Mouse (Mus musculus) MEL (cell line): ENCODE data around the gene Arhgap44. TPM values are rescaled to one million over a fixed set of nuclear protein-coding genes. Genes with fewer than 3 reads are reported as not detected.
A peak's percentile ranks its signal among the peaks of the same experiment; 100 is the strongest.

ENCODE experiments used
- DNase-seq: peaks from one replicate; pipeline ENCODE4 v3.0.0; 2011; ENCODE audit warnings: low read depth, low spot score
- H3K27ac ChIP-seq: 2 replicates; pipeline ENCODE4 v1.5.1; 2012; ENCODE audit warnings: low read depth, mild to moderate bottlenecking, control low read depth, low read length, moderate library complexity; ENCODE audit not compliant: control insufficient read depth
- H3K27me3 ChIP-seq, 2 experiments: fragments of 150-350 bp in 1 of 2; sonication (generic) in 1 of 2; 2 replicates each; pipeline ENCODE4 v1.6.1; 2012; ENCODE audit warnings: low read length in 2 of 2, mild to moderate bottlenecking in 2 of 2, improper control_type of control experiment in 1 of 2, moderate library complexity in 1 of 2; ENCODE audit not compliant: insufficient read depth in 2 of 2, control insufficient read depth in 1 of 2
- H3K36me3 ChIP-seq, 2 experiments: 2 replicates each; pipeline ENCODE4 v1.6.1; 2012 to 2014; ENCODE audit warnings: low read length in 2 of 2, improper control_type of control experiment in 1 of 2, inconsistent platforms in 1 of 2, mild to moderate bottlenecking in 1 of 2; ENCODE audit not compliant: insufficient read depth in 2 of 2, control insufficient read depth in 1 of 2
- H3K4me1 ChIP-seq, 2 experiments: fragments of 150-350 bp in 1 of 2; sonication (generic) in 1 of 2; 2 replicates each; pipeline ENCODE4 v1.6.1; 2012; ENCODE audit warnings: low read length in 2 of 2, improper control_type of control experiment in 1 of 2, mild to moderate bottlenecking in 1 of 2; ENCODE audit not compliant: insufficient read depth in 2 of 2, control insufficient read depth in 1 of 2
- H3K4me3 ChIP-seq, 2 experiments: fragments of 150-350 bp in 1 of 2; sonication (generic) in 1 of 2; 2 replicates each; pipeline ENCODE4 v1.5.1; 2012; ENCODE audit warnings: low read depth in 2 of 2, low read length in 2 of 2, mild to moderate bottlenecking in 2 of 2, moderate library complexity in 2 of 2, control low read depth in 1 of 2, improper control_type of control experiment in 1 of 2; ENCODE audit not compliant: control insufficient read depth in 1 of 2, insufficient read depth in 1 of 2
- H3K79me2 ChIP-seq: 2 replicates; pipeline ENCODE4 v1.6.1; 2012; ENCODE audit warnings: mild to moderate bottlenecking, low read length, moderate library complexity; ENCODE audit not compliant: control insufficient read depth, poor library complexity, insufficient read depth
- H3K9ac ChIP-seq: 2 replicates; pipeline ENCODE4 v1.6.1; 2012; ENCODE audit warnings: low read depth, mild to moderate bottlenecking, control low read depth, low read length, moderate library complexity; ENCODE audit not compliant: control insufficient read depth, poor library complexity, severe bottlenecking
- H3K9me3 ChIP-seq: fragments of 150-350 bp; sonication (generic); replicated peaks from 2 replicates; pipeline ENCODE4 v1.6.1; 2012; ENCODE audit warnings: mild to moderate bottlenecking, low read length, improper control_type of control experiment, moderate library complexity; ENCODE audit not compliant: insufficient read depth
- CHD1 ChIP-seq: IDR thresholded peaks from 2 replicates; pipeline ENCODE4 v1.6.1; 2012; ENCODE audit warnings: low read depth, mild to moderate bottlenecking, inconsistent platforms, low read length, improper control_type of control experiment
- CHD2 ChIP-seq: IDR thresholded peaks from 2 replicates; pipeline ENCODE4 v1.6.1; 2011; ENCODE audit warnings: low read length, improper control_type of control experiment
- CTCF ChIP-seq, 3 experiments: IDR thresholded peaks in 2 of 3; conservative IDR thresholded peaks in 1 of 3; 2 replicates each; pipeline ENCODE4 v1.5.1; 2011 to 2012; ENCODE audit warnings: low read length in 3 of 3, low read depth in 2 of 3, mild to moderate bottlenecking in 2 of 3, improper control_type of control experiment in 1 of 3, inconsistent platforms in 1 of 3, mixed read lengths in 1 of 3, moderate library complexity in 1 of 3; ENCODE audit not compliant: control insufficient read depth in 1 of 3, insufficient read depth in 1 of 3, poor library complexity in 1 of 3, severe bottlenecking in 1 of 3
- E2F4 ChIP-seq: IDR thresholded peaks from 2 replicates; pipeline ENCODE4 v1.6.1; 2011; ENCODE audit warnings: low read depth, low read length, improper control_type of control experiment, borderline replicate concordance
- ETS1 ChIP-seq: IDR thresholded peaks from 2 replicates; pipeline ENCODE4 v1.6.1; 2012; ENCODE audit warnings: low read depth, mild to moderate bottlenecking, inconsistent platforms, low read length, improper control_type of control experiment, moderate library complexity
- GABPA ChIP-seq: IDR thresholded peaks from 2 replicates; pipeline ENCODE4 v1.6.1; 2012; ENCODE audit warnings: low read depth, mild to moderate bottlenecking, inconsistent platforms, low read length, improper control_type of control experiment, moderate library complexity
- GATA1 ChIP-seq: IDR thresholded peaks from 2 replicates; pipeline ENCODE4 v1.6.1; 2011; ENCODE audit warnings: low read depth, low read length, improper control_type of control experiment
- MAFK ChIP-seq: IDR thresholded peaks from 2 replicates; pipeline ENCODE4 v1.6.1; 2011; ENCODE audit warnings: low read depth, mild to moderate bottlenecking, low read length, improper control_type of control experiment, borderline replicate concordance
- MAX ChIP-seq: IDR thresholded peaks from 2 replicates; pipeline ENCODE4 v1.6.1; 2011; ENCODE audit warnings: low read length, improper control_type of control experiment
- MYB ChIP-seq: IDR thresholded peaks from 2 replicates; pipeline ENCODE4 v1.6.1; 2011; ENCODE audit warnings: mild to moderate bottlenecking, low read depth, low read length, improper control_type of control experiment
- NRF1 ChIP-seq: IDR thresholded peaks from 2 replicates; pipeline ENCODE4 v1.6.1; 2014; ENCODE audit warnings: low read depth, mild to moderate bottlenecking, inconsistent platforms, low read length, improper control_type of control experiment, moderate library complexity; ENCODE audit not compliant: poor library complexity, insufficient read depth, severe bottlenecking
- POLR2AphosphoS2 ChIP-seq: IDR thresholded peaks from 2 replicates; pipeline ENCODE4 v1.6.1; 2011; ENCODE audit warnings: low read length, improper control_type of control experiment
- POLR2AphosphoS5 ChIP-seq: IDR thresholded peaks from 2 replicates; pipeline ENCODE4 v1.6.1; 2012; ENCODE audit warnings: low read depth, borderline replicate concordance, mild to moderate bottlenecking, inconsistent platforms, low read length, moderate library complexity, mixed read lengths
- RAD21 ChIP-seq: IDR thresholded peaks from 2 replicates; pipeline ENCODE4 v1.6.1; 2011; ENCODE audit warnings: mild to moderate bottlenecking, low read depth, low read length, improper control_type of control experiment
- SIN3A ChIP-seq: IDR thresholded peaks from 2 replicates; pipeline ENCODE4 v1.6.1; 2012; ENCODE audit warnings: low read length, improper control_type of control experiment, inconsistent platforms
- SMC3 ChIP-seq: IDR thresholded peaks from 2 replicates; pipeline ENCODE4 v1.6.1; 2011; ENCODE audit warnings: low read depth, low read length, improper control_type of control experiment
- TAL1 ChIP-seq: IDR thresholded peaks from 2 replicates; pipeline ENCODE4 v1.6.1; 2012; ENCODE audit warnings: mild to moderate bottlenecking, inconsistent platforms, low read length, moderate library complexity, mixed read lengths
- TCF12 ChIP-seq: IDR thresholded peaks from 2 replicates; pipeline ENCODE4 v1.6.1; 2014; ENCODE audit warnings: low read depth, mild to moderate bottlenecking, inconsistent platforms, low read length, improper control_type of control experiment, moderate library complexity
- USF2 ChIP-seq, 2 experiments: IDR thresholded peaks; 2 replicates each; pipeline ENCODE4 v1.6.1; 2011 to 2012; ENCODE audit warnings: improper control_type of control experiment in 2 of 2, low read length in 2 of 2, borderline replicate concordance in 1 of 2, inconsistent platforms in 1 of 2, low read depth in 1 of 2, mild to moderate bottlenecking in 1 of 2; ENCODE audit not compliant: insufficient read depth in 1 of 2
- ZC3H11A ChIP-seq: IDR thresholded peaks from 2 replicates; pipeline ENCODE4 v1.6.1; 2012; ENCODE audit warnings: low read depth, mild to moderate bottlenecking, inconsistent platforms, low read length, improper control_type of control experiment
- ZMIZ1 ChIP-seq: IDR thresholded peaks from 2 replicates; pipeline ENCODE4 v1.6.1; 2012; ENCODE audit warnings: low read depth, mild to moderate bottlenecking, inconsistent platforms, low read length, improper control_type of control experiment, moderate library complexity
- polyA plus RNA-seq, 2 experiments: library from polyadenylated mRNA; stranded (reverse) in 1 of 2; unstranded in 1 of 2; fragments of >175 nt in 1 of 2; fragments of >200 nt in 1 of 2; gene quantifications; 2 replicates each; pipeline versions ENCODE4 v1.2.1 to v1.2.4; 2012; ENCODE audit warnings: low replicate concordance in 2 of 2, low read depth in 1 of 2; ENCODE audit not compliant: insufficient read length in 2 of 2, insufficient read depth in 1 of 2, missing spikeins in 1 of 2
- total RNA-seq: library from RNA; depleted of rRNA; stranded (reverse); fragments of 300-350 nt; gene quantifications from 2 replicates; pipeline ENCODE4 v1.2.3, GENCODE M21; 2012

The Arhgap44 gene
- total and polyA plus RNA-seq, 3 experiments, result 0.08 TPM; not detected in 2

- no peak for TF ChIP-seq TAL1
- TF ChIP-seq CHD2, result no peak
- TF ChIP-seq POLR2AphosphoS5, result no peak
- no peak for TF ChIP-seq SIN3A
- TF ChIP-seq E2F4, result no peak
- TF ChIP-seq CHD1, result no peak
- TF ChIP-seq USF2 (IDR thresholded peaks at IDR 0.05; ENCODE audit: borderline replicate concordance in 1 of 2, insufficient read depth in 1 of 2, low read depth in 1 of 2, low read length in 2 of 2), result no peak
- TF ChIP-seq POLR2AphosphoS2, result no peak
- no peak for TF ChIP-seq MAFK
- TF ChIP-seq MAX, result no peak
- Histone ChIP-seq H3K9me3 (no peaks in the 10 kb centered on the region), H3K4me1 (no peaks in the 10 kb centered on the region), H3K27ac (no peak overlapping the region), H3K4me3 (no peak overlapping the region), H3K36me3 (no peaks in the 10 kb centered on the region), H3K9ac (no peak overlapping the region), H3K79me2 (no peaks in the 10 kb centered on the region), H3K27me3 (no peaks in the 10 kb centered on the region)
- no peak for DNase-seq
These were observed 73.5 kb downstream of the Arhgap44 start for GRCm38 (mm10) chr11:65089282-65089681.

- Histone ChIP-seq H3K36me3 (no peaks in the 10 kb centered on the region), H3K9me3 (no peaks in the 10 kb centered on the region), H3K4me1 (no peaks in the 10 kb centered on the region), H3K27ac (no peak overlapping the region), H3K27me3 (no peaks in the 10 kb centered on the region), H3K79me2 (no peaks in the 10 kb centered on the region), H3K4me3 (no peak overlapping the region), H3K9ac (no peak overlapping the region)
- peak; percentile 28 for DNase-seq
- no peak for TF ChIP-seq MAFK
- peak; percentile 42 for TF ChIP-seq SMC3
- TF ChIP-seq RAD21, result peak; percentile 10
- no peak for TF ChIP-seq GATA1
- peak; percentile 43 to 57 (median 47) for TF ChIP-seq CTCF (IDR thresholded peaks at IDR 0.05 in 2 of 3, conservative IDR thresholded peaks at IDR 0.05 in 1 of 3; ENCODE audit: control insufficient read depth in 1 of 3, insufficient read depth in 1 of 3, low read depth in 2 of 3, low read length in 3 of 3, poor library complexity in 1 of 3, severe bottlenecking in 1 of 3)
- no peak for TF ChIP-seq ZMIZ1
- TF ChIP-seq ETS1, result no peak
- no peak for TF ChIP-seq GABPA
- TF ChIP-seq TAL1, result no peak
- no peak for TF ChIP-seq NRF1
- TF ChIP-seq MYB, result no peak
- no peak for TF ChIP-seq TCF12
- no peak for TF ChIP-seq ZC3H11A
These were observed 74.1 kb downstream of the Arhgap44 start for GRCm38 (mm10) chr11:65088451-65089222.
